Mouse (Mus musculus): Measurements from ENCODE around the gene Map3k3.

DNA sequence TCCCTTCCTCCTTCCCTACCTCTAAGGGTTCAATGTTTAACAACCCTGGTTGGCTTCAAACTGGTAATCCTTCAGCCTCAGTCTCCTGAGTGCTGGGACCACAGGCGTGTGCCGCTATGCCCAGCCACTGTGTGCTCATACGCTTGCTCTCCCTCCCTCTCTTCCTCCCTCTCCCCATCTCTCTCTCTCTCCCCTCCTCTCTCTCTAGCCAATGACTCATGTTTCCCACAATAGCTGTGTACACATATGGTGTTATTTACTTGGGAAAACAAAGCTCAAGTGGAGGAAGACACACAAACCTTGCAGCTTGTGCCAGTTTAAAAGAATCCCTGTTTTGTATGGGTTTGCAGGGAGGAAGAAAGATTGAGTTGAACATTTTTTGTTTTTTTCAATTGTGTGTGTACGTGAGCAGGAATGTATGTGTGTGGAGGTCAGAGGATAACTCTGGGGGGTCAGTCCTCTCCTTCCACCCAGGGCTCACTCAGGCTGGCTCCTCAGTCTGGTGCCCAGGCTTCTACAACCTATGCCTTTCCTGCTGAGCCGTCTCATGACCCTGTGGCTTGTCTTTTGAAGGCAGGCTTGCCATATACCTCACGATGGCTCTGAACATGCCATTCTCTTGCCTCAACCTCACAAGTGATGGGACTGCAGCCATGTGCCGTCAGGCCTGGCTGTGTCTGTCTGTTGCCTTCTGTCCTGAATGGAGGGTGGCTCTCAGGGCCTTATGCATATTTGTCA is 95.5 kb downstream of the Map3k3 start:
- no peak for TF ChIP-seq CTCF (IDR thresholded peaks at IDR 0.05; ENCODE audit: low read depth)
- TF ChIP-seq EP300 (IDR thresholded peaks at IDR 0.05; ENCODE audit: low read depth), result no peak
